Mouse (Mus musculus) induced T-regulatory cell, adult 2 months (primary cell): ENCODE measurements around the gene Zfp775.

ENCODE experiments used
- DNase-seq: peaks from one replicate; pipeline ENCODE4 v3.0.0-alpha.2; 2012; ENCODE audit warnings: low read depth

Gene Zfp775

DNA sequence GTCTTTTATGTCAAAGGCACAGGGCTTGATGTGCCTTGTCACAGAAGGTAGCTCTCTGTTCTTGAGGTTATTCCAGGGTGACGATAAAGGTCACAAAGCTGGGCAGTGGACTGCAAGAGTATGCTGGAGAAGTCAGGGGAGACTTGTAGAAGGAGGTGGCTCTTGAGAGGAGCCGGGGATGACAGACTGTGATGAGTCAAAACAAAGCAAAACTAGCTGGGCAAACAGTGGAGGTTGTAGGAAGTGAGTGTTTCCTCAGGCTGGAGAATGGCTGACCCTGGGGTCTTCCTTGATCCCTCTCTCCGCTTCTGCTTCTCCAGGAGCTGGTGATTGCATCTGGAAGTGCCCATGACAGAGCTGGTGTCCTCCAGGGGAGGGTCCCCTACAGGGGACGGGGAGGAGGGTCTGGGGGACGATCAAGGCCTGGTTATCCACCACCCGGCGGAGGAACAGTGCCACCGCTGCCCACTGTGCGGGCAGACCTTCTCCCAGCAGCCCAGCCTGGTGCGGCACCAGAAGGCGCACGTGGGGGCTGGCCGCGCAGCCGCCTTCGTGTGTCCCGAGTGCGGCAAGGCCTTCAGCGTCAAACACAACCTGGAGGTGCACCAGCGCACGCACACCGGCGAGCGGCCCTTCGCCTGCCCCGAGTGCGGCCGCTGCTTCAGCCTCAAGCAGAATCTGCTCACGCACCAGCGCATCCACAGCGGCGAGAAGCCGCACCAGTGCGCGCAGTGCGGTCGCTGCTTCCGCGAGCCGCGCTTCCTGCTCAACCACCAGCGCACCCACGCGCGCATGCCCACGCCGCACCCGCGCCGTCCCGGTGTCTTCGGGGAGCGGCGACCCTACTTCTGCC is 27.2 kb downstream of the Zfp775 start:
- DNase-seq, result peak; percentile 67

DNA sequence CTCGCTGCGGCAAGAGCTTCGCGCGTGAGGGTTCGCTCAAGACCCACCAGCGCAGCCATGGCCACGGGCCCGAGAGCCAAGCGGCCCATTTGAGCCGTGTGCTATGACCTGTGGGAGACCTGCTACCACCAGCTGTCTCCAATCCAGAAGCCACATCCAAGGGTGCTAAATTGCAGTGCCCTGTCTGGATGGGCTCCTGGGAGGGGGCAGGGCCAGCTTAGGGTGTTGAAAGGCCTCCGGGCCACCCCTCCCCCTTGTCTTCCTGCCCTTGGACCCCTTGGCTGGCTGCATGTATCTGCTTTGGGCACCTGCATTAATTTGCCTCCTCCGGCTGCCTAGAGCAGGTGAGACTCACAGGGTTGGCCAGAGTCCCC is 27.8 kb downstream of the Zfp775 start:
- no peak for DNase-seq

DNA sequence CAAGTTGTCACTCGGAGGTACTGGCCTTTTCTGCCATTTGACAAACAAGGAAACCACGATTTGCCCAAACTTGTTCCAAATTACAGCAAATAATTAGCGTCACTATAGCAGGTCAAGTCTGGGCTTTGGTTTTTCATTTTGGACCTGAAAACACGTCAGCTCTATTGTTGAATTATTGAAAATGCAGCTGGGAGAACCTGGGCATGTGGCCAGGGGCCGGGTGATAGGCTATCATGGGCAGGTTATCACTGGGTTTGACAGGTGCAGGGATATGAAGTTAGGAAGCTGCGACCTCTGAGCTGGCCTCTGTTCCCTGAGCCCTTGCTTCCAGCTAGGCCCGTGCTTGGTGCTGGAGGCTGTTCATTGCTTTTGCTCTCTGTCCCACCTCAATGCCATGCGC is 29.0 kb downstream of the Zfp775 start:
- DNase-seq, result no peak

DNA sequence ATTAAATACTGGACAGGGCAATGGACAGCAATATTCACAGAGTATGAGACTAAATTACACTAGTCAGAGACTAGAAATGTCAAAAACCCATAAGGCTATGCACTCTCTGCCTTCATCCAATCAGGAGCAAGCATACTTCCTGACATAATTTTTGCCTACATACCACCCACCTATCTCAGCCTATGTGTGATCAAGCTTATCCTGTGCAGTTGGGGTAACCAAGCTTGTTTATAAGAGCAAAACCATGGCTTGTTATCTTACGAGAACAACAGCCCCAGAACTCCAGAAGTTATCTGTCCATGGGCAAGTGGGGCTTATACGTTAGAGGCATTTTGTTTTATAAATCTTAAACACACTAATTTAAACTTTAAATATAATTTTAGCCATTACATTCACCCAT is 33.2 kb downstream of the Zfp775 start:
- DNase-seq, result no peak

DNA sequence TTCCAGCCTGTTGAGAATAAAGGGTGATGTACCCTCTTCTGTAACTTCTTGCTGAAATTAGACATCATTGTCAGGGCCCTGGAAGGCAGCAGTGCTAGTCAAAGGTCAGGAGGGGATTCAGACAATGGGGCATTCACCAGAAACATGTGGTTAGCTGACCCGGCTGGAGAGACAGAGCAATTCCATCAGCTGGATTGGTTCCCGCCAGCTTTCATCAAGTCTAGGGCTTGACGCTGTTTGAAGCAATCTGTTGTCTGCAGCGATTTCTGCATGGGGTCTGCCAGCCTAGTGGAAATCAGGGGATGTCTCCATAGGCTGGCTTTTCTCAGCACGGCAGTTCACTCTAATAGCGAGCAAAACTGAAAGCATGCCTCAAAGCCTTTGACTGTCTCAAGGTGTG is 34.7 kb downstream of the Zfp775 start:
- DNase-seq, result no peak

DNA sequence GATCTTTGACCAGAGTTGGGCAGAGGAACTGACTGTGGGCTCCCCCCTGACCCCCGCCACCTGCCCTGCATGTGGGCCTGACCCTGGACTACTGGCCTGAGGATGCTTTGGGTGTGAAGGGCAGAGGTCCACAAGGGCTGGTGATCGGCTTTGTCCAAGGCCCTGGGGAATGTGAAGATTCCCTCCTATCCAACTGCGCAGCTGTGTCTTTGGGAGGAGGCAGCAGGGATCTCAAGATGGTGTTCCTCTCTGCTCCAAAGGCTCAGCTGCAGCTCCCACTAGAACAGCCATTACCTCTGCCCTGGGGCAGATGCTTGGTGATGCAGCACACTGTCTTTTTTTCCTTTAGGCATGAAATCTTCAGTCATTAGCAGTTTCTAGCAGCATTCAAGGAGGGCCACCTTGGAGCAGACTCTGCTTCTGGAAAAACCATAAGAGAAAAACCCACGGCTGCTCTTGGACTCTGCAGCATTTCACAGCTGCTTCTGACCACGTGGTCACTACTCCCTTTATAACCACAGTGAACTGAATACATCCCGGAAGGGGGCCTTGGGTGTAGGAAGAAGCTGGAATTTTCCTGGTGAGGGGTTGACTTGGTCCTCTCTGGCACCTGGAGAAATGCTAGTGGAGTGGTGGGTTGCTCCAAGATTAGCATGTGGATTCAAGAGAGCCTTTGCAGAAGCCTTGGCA is 36.1 kb downstream of the Zfp775 start:
- no peak for DNase-seq

DNA sequence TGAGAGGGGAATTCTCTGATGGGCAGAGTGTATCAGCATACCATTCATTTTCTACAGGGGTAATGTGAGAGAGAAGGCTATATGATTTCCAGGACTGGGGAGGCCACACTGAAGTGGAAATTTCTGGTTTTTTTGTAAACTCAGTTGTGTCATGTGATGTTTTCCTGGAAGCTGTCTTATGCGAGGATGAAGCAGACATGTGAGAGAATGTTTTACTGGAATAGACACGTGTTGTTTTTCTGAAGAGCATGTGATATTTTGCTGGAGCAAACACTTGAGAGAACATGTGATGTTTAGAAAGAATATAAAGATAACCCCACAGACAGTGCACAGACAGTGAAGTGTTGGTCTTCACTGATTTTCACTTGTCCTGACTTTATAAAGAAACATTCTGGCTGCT is 36.7 kb downstream of the Zfp775 start:
- no peak for DNase-seq

DNA sequence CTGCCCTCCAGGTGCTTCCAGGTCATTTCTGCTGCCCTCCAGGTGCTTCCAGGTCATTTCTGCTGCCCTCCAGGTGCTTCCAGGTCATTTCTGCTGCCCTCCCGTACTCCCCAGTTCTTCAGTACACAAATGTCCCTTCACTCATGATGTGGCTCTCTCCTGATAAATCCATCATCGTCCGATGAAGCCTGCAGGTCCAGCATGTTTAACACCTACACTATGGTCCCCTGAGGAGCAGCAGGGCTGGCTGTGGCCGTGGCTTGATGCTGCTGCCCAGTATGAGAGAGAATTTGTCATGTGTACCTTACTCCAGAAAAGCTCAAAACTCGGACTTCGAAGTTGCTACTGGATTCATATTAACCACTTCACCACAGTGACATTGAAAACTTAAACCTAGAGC is 39.5 kb downstream of the Zfp775 start:
- no peak for DNase-seq

DNA sequence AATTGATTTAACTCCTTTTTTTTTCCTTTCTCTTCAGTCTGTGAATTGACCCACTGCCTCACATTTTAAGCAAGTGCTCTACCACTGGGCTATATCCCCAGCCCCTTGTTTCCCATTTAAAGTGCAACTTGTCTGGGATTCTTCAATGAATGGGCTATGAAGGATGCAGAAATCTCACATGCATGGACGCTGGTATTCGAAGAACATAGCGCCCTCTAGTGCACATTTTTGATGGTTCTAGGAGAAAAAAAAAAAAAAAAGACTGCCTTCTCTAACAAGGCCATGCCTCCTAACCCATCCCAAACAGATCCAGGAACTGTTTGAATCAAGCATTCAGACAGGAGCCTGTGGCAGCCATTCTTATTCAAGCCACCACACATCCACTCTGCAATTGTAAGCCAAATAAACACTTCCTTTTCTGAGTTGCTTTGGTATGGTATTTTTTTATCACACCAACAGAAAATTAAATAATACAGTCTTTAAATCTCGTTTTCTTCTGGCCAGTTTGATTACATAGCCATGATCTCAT is 41.0 kb downstream of the Zfp775 start:
- DNase-seq, result peak; percentile 89

DNA sequence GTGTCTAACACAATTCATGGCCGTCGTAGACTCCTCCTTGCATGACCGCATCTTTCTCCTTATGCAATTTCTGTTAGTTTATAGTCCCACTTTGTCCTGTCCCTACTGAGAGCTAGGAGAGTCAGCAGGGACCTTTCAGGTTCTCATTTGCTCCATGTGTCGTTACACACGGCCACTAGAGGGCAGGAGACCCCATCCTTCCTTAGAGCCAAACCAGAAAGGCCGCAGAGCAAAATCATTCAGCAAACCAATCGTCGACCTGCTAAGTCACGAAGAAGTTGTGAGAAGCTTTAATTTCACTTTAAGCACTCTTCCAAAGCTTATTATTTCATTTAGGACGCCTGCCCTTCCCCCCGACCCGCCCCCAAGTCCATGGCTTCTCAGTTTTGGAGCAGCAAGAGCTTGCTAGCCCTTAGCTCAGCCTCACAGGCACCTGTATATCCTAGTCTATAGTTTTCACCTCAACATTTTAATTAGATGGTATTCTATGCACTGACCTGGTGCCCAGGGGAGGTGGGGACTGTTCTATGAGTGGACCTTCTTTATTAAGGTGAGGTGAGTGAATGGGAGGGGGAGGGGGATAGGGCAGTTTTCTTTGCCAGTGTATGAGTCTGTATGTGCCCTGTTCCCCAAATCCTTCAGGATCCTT is 43.9 kb downstream of the Zfp775 start:
- DNase-seq, result peak; percentile 93

DNA sequence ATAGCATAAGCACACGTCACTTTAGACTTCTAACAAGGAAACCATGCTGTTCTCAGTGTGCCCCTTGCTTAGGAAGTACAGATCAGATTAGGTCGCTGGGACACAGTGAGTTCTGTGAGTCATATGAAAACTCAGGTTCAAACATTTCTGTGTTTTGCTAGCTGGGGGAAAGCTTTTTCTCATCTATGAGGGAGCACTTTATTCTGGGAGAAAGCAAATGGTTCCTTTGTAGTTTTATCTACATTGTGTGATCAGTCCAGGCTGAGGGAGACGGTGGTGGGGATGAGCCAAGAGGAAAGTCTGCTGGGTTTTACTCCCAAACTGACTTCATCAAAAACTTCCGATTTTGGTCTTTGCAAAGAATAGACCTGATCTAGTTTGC is 44.4 kb downstream of the Zfp775 start:
- peak; percentile 75 for DNase-seq

DNA sequence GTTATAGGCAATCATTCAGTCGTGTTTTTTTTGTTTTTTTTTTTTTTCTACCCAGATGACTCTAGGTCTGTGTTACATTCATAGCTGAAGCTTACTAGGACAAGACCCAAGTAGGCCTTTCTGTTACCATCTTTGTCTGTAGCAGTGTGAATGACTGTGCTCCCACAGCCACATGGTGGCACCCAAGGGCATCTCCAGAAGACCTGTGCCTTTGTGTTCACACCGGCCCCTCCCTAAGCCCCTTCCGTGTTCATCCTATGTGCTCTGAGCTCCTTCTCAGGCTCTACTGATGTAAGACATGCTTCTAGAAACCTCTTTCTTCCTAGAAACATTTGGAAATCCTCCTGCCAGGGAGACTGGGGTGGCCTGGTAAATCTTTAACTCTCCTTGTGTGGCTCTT is 45.1 kb downstream of the Zfp775 start, which contains the start of gene Gimap8:
Gene Gimap8 (plus strand): TSS at position 240 of the 400 bp plus-strand sequence.
- DNase-seq, result peak; percentile 94

DNA sequence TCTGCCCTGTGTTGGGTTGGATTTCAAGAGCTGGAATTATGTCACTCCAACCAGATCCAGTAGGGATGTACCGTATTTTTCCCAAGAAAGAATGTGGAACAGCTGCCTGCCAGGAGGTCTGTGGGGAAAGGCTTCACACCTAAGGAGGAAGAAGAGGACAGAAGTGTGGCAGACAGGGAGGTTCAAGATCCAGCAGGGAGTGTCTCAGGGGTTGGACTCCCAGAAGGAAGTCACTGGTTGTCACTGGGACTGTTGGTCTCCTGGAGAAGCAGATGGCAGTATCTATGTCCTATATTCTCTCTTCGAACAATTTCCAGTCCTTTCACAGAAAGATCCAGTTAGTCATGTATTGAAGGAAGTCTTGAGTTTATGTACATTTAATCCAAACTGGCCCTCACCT is 45.7 kb downstream of the Zfp775 start:
- peak; percentile 52 for DNase-seq

DNA sequence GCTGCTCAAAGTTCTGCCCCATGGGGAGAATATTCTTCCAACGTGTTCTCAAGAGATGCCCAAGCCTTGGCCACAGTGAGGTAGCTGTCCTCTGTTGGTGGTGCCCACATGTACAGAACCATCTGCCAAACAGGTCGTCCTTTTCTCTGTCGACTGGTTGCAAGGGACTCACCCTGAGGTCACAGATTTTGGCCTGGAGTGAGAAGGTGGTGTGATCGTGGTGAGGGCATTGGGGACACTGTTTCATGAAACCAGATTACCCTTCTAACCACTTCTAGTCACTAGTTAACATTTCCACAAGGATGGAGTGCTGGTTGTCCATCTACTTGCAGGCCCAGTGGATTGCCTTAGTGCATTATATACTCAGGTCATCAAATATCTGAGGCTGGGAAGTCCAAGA is 46.9 kb downstream of the Zfp775 start:
- no peak for DNase-seq

DNA sequence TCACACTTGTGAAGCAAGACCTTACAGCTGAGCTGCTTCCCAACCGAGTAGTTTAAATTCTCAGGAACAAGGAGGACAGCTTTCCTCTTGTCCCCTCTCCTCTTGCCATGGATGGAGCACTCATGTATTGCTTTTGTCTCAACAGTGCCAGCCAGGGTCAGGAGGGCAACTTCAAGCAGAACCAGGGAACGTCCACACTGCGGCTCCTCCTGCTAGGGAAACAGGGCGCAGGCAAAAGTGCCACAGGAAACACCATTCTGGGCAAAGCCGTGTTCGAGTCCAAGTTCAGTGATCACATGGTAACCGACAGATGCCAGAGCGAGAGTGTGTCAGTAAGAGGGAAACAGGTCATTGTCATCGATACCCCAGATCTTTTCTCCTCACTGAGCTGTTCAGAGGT is 48.2 kb downstream of the Zfp775 start:
- no peak for DNase-seq

DNA sequence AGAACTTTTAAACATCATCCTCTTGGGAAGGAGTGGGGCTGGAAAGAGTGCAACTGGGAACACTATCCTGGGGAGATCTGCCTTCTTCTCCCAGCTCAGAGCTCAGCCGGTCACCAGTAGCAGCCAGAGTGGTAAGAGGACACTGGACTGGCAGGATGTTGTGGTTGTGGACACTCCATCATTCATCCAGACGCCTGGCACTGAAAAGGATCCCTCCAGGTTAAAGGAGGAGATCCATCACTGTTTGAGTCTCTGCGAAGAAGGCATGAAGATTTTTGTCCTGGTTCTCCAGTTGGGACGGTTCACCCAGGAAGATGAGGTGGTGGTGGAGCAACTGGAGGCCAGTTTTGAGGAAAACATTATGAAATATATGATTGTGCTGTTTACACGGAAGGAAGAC is 56.9 kb downstream of the Zfp775 start:
- DNase-seq, result no peak

DNA sequence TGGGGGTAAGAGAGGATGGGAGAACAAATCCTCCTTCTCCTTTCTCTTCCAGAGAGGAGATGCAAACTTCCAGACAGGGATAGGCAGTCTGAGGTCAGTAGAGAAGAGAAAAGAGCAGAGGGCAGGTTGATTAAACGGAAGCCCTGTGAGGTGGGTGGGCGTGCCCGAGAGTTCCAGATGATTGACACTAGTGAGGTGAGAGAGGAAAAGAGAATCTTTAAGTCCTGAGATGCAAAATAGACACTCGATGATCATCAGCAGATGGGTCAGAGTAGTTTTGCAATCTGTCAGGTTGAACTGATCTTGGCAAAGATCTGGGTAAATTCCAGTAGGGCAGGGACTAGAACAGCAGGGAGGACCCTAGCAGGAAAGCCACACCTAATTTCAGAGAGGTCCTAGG is 62.9 kb downstream of the Zfp775 start:
- peak; percentile 70 for DNase-seq

DNA sequence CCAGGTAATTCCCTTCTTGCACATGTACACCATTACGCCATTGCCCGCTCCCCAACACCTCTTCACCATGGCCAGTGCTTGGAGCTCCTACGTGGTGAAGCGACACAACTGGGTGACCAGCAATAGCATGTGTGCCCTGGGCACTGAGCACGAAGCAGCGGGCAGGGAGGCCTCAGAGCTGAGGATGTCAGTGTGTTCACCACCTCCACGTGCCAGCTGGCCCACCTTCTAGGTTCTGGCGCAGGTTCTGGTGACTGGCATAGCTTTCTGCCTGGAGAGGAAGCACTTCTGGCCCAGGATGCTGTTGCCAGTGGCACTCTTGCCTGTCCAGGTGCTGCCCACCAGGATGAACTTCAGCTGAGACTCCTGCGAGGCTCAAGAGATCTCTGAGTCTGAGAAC is 63.6 kb downstream of the Zfp775 start:
- no peak for DNase-seq

DNA sequence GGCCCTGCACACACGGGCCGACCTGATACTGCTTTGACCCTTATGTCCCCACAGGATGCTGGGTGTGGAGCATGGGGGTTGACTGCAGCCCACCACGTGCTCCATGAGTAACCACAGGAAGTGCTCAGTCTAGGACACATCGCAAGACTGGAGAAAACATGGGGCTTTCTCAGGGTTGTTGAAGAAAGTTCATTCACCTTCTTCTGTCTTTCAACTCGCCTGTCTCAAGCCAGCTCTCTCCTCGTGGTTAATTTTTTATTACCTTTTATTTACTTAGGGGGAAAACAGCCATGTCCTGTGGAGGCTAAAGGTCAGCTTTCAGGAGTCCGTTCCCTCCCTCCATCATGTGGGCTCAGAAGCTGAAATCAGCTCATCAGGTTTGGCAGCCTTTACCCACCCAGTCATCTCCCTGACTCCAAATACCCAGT is 64.3 kb downstream of the Zfp775 start:
- peak; percentile 70 for DNase-seq

DNA sequence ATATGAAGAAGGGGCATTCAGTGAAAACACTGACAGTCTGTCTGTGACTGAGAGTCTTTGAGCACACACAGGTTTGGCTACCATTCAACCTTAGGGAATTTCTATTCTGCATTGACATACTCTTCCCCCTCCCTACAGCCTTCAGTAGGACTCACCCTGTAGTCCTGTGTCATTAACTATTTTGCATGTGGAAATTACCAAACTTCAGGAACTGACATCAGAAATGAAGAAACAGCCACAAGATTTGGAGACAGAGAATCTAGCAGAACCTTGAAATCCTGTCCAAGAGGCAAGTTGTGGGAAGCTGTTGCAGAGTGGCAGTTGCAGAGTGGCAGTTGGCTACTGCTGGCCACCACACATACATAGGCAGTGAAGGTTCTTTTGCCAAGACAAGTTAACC is 66.2 kb downstream of the Zfp775 start:
- DNase-seq, result no peak

DNA sequence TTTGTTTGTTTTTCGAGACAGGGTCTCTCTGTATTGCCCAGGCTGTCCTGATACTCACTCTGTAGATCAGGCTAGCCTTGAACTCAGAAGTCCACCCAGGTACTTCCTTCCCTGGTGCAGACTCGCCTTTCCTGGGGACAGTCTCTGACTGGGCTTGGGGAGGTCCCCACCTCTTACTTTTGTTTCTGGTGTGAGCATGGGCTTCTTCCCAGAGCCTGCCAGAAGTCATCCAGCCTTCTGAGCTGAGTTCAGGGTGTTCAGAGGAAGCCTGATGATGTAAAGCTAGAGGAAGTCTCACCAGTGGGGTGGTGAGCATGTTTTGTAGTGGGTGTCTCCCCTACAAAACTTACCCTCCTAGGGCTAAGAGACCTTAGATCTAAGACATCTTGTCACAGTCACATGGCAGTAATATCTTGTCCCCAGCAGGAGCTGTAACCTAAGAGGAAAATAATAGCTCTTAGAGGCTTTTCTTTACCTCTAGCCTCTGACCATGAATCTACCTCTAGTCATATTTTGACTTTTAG is 67.6 kb downstream of the Zfp775 start:
- peak; percentile 53 for DNase-seq
